Mouse (Mus musculus) stomach, embryonic 16.5 days (tissue): ENCODE measurements around the gene Pinlyp. TPM values are rescaled to one million over a fixed set of nuclear protein-coding genes. Genes with fewer than 3 reads are reported as not detected.

Experiments
- ATAC-seq: fragments of 200-750 bp; cut with Nextera tagmentation; 2 replicates; pipeline ENCODE4 v1.8.0; 2017; ENCODE audit warnings: moderate number of reproducible peaks, moderate TSS enrichment; ENCODE audit not compliant: insufficient read depth, low FRiP score
- H3K27ac ChIP-seq: fragments of 300-500 bp; sonication (generic); 2 replicates; pipeline ENCODE4 v1.5.1; 2014; ENCODE audit warnings: low read length
- H3K27me3 ChIP-seq: fragments of 300-500 bp; sonication (generic); 2 replicates; pipeline ENCODE4 v1.6.1; 2014; ENCODE audit warnings: low read length, control low read depth, mixed read lengths; ENCODE audit not compliant: control insufficient read depth, insufficient read depth
- H3K36me3 ChIP-seq: fragments of 300-500 bp; sonication (generic); 2 replicates; pipeline ENCODE4 v1.6.1; 2014; ENCODE audit warnings: low read length; ENCODE audit not compliant: control insufficient read depth, insufficient read depth
- H3K4me1 ChIP-seq: fragments of 300-500 bp; sonication (generic); 2 replicates; pipeline ENCODE4 v1.6.1; 2014; ENCODE audit warnings: low read length, control low read depth, mixed read lengths; ENCODE audit not compliant: control insufficient read depth, insufficient read depth
- H3K4me2 ChIP-seq: fragments of 300-500 bp; sonication (generic); 2 replicates; pipeline ENCODE4 v1.6.1; 2014; ENCODE audit warnings: low read depth, low read length, mixed read lengths
- H3K4me3 ChIP-seq: fragments of 300-500 bp; sonication (generic); replicated peaks from 2 replicates; pipeline ENCODE4 v1.5.1; 2014; ENCODE audit warnings: mild to moderate bottlenecking, low read length
- H3K9ac ChIP-seq: fragments of 300-500 bp; sonication (generic); 2 replicates; pipeline ENCODE4 v1.6.1; 2014; ENCODE audit warnings: low read length
- H3K9me3 ChIP-seq: fragments of 300-500 bp; sonication (generic); replicated peaks from 2 replicates; pipeline ENCODE4 v1.6.1; 2016; ENCODE audit warnings: low read length, control low read depth; ENCODE audit not compliant: control insufficient read depth
- WGBS: fragments of 180-500 bp; shearing (Covaris S2); extraction: QIAGEN DNeasy Blood & Tissue Kit; methylation state at CpG from one replicate; pipeline ENCODE4 v1.1.7; 2014; 5-methylcytosine and 5-hydroxymethylcytosine counted together
- polyA plus RNA-seq: library from polyadenylated mRNA; unstranded; fragments of >200 nt; fragmentation: Nextera tagmentation; extraction: Ambion mirVana; gene quantifications from 2 replicates; pipeline ENCODE4 v1.2.1, GENCODE M21; 2015

The Pinlyp gene
- polyA plus RNA-seq, 1 experiment from 2014 or later, result 16.4 TPM

DNA sequence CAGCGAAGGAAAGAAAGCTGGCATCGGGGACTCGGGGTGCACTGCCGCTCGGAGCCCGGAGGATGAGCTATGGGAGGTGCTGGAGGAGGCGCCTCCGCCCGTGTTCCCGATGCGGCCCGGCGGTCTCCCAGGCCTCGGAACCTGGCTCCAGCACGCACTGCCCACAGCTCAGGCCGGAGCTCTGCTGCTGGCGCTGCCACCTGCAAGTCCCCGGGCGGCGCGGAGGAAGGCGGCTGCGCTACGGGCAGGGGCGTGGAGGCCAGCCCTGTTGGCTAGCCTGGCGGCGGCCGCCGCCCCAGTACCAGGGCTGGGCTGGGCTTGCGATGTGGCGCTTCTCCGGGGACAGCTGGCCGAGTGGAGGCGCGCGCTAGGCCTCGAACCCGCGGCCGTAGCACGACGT lies 12.1 kb downstream of the Pinlyp start:
- H3K9me3 ChIP-seq, result no peaks in the 10 kb centered on the region
- peaks cover 11% of the 10 kb centered on the region; the same call in 1 of the 2 replicates for H3K36me3 ChIP-seq
- H3K9ac ChIP-seq, result no peak overlapping the region
- H3K27me3 ChIP-seq, result no peaks in the 10 kb centered on the region
- H3K4me1 ChIP-seq, result peaks cover 14% of the 10 kb centered on the region
- no peak overlapping the region for H3K4me3 ChIP-seq
- no peak overlapping the region for H3K27ac ChIP-seq
- ATAC-seq, result no peak
- WGBS, result 56% methylated on average over 39 of the region's 42 CpGs
- H3K4me2 ChIP-seq, result no peak overlapping the region

DNA sequence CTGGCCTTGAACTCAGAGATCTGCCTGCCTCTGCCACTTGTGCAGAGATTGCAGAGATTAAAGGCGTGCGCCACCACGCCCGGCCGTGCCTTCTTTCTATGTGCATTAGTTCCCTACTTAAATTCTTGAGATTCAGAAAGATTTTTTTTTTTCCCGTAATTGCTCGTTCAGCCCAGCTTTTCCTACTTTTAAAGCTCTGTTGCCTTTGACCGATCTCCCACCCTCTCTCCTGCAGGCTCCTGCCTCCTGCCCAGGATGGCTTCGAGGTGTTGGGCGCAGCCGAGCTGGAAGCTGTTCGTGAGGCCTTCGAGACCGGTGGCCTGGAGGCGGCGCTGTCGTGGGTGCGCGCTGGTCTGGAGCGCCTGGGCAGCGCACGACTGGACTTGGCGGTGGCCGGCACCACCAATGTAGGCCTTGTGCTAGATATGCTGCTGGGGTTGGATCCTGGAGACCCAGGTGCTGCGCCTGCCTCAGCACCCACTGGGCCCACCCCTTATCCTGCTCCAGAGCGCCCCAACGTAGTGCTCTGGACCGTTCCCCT lies 12.8 kb downstream of the Pinlyp start:
- 79% methylated on average over 28 of the region's 28 CpGs for WGBS
- peaks cover 14% of the 10 kb centered on the region for H3K4me1 ChIP-seq
- H3K36me3 ChIP-seq, result peaks cover 11% of the 10 kb centered on the region; the same call in 1 of the 2 replicates
- H3K4me3 ChIP-seq, result no peak overlapping the region
- H3K27ac ChIP-seq, result no peak overlapping the region
- H3K27me3 ChIP-seq, result no peaks in the 10 kb centered on the region
- no peak overlapping the region for H3K9ac ChIP-seq
- ATAC-seq, result no peak
- no peaks in the 10 kb centered on the region for H3K9me3 ChIP-seq
- no peak overlapping the region for H3K4me2 ChIP-seq

- peak overlapping the region; percentile 93 for H3K4me2 ChIP-seq
- H3K27ac ChIP-seq, result peak overlapping the region; percentile 94
- peak; percentile 63 for ATAC-seq
- H3K9ac ChIP-seq, result peak overlapping the region; percentile 91
- H3K4me3 ChIP-seq, result peak overlapping the region; percentile 74
- no peaks in the 10 kb centered on the region for H3K9me3 ChIP-seq
- no peaks in the 10 kb centered on the region for H3K27me3 ChIP-seq
- peaks cover 11% of the 10 kb centered on the region; the same call in 1 of the 2 replicates for H3K36me3 ChIP-seq
- WGBS, result under 1% methylated on average over 43 of the region's 43 CpGs
- H3K4me1 ChIP-seq, result peaks cover 14% of the 10 kb centered on the region
Measured at GRCm38 (mm10) chr7:24531211-24531971, 14.5 kb downstream of the Pinlyp start.

DNA sequence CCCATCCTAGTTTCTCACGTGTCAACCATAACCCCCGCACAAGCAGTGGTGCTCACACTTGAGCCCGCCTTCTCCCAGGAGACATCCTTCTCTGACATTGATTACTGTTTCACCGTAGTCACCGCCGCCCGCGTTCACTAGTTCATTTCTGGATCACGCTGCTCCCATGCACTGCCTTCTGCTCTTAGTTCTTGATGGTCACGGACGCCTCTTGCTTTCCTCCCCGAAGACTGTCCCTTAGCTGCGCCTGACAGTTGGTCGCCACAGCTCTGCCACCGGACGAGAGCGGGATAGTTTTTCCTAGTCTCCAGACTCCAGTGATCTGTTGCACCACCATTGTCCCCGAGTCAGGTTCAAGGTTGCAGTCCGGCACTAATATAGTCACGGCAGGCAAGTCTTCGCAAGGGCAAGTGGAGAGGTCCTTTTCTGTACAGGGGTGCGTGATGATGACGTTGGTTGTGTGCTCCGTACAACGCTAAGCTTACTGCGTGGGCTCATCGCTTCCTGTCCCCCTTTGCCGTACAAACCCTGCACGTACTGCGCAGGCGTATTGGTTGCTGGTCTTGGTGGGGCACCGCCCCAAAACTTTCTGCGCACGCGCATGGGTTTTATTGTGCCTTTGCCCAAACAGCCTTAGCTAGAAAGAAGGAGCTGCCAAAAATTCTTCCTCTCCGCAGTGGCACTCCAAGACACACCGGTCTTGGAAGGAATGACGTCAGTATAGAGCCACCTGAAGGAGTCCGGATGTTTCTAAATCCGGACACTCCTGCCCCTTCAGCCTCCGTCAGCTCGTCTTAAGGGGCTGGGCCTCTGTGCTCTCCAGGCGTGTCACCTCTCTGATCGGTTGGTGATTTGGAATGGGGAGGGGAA lies 15.6 kb downstream of the Pinlyp start, which contains the start of gene Irgq:
Irgq (plus strand) TSS at position 628 of the 870 bp plus-strand sequence.
- peaks cover 11% of the 10 kb centered on the region; the same call in 1 of the 2 replicates for H3K36me3 ChIP-seq
- peak within 1 kb of the TSS; percentile 74 for H3K4me3 ChIP-seq
- H3K9me3 ChIP-seq, result no peaks in the 10 kb centered on the region
- H3K9ac ChIP-seq, result peak within 1 kb of the TSS; percentile 91
- peak within 1 kb of the TSS; percentile 93 for H3K4me2 ChIP-seq
- peak; percentile 94 for ATAC-seq
- under 1% methylated on average over 44 of the region's 44 CpGs for WGBS
- H3K27me3 ChIP-seq, result no peaks in the 10 kb centered on the region
- H3K4me1 ChIP-seq, result peaks cover 14% of the 10 kb centered on the region
- peak within 1 kb of the TSS; percentile 94 for H3K27ac ChIP-seq

DNA sequence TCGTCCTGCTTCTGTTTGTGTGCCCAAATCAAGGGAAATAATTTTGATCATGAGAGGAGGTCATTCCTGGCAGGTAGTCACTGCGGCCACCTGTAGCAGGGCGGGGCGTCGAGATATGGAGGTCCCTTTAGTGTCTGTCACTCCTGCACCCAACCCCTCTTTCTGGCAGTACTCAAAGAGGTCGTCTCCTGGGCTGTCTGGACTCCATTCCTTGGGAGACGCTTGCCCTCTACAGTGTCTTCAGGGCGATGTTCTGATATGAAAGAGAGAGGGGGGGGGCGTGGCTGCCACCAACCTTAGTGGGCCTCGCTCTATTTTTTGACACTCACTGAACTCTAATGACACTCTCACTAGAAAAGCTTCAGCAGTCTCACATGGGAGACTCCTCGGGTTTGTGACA lies 16.3 kb downstream of the Pinlyp start:
- peaks cover 6% of the 10 kb centered on the region; the same call in 1 of the 2 replicates for H3K36me3 ChIP-seq
- 51% methylated on average over 11 of the region's 11 CpGs for WGBS
- H3K27ac ChIP-seq, result peak overlapping the region; percentile 94
- no peaks in the 10 kb centered on the region for H3K27me3 ChIP-seq
- H3K4me2 ChIP-seq, result peak overlapping the region; percentile 71
- H3K9me3 ChIP-seq, result no peaks in the 10 kb centered on the region
- H3K4me3 ChIP-seq, result peak overlapping the region; percentile 74
- peak overlapping the region; percentile 91 for H3K9ac ChIP-seq
- ATAC-seq, result no peak
- peaks cover 14% of the 10 kb centered on the region for H3K4me1 ChIP-seq

DNA sequence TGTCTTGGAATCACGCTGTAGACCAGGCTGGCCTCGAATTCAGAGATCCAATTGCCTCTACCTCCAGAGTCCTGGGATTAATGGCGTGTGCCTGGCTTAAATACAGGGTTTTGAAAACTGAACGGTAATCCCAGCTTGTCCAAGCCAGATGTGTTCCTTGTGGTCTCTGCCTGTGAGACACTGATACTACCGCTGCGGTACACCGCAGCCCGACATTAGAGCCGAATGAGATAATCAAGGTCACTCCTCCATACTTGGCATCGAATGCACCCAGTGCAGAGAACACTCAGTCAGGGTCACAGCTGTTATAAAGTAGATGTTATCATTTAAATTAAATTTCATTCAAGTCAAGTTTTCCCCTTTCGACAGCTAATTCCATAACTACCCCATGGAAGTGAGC lies 17.1 kb downstream of the Pinlyp start:
- WGBS, result 92% methylated on average over 11 of the region's 11 CpGs
- Histone ChIP-seq H3K27me3 (no peaks in the 10 kb centered on the region), H3K27ac (no peak overlapping the region), H3K36me3 (peaks cover 5% of the 10 kb centered on the region; the same call in 1 of the 2 replicates), H3K4me1 (peaks cover 14% of the 10 kb centered on the region), H3K9ac (no peak overlapping the region), H3K4me2 (no peak overlapping the region), H3K9me3 (no peaks in the 10 kb centered on the region), H3K4me3 (no peak overlapping the region)
- ATAC-seq, result no peak

- Histone ChIP-seq H3K9ac (no peak overlapping the region), H3K27ac (no peak overlapping the region), H3K4me3 (no peak overlapping the region), H3K27me3 (no peaks in the 10 kb centered on the region), H3K4me1 (peaks cover 5% of the 10 kb centered on the region; the same call in 1 of the 2 replicates), H3K4me2 (no peak overlapping the region), H3K9me3 (no peaks in the 10 kb centered on the region), H3K36me3 (no peaks in the 10 kb centered on the region)
- WGBS, result 88% methylated on average over 12 of the region's 12 CpGs
- no peak for ATAC-seq
Measured at GRCm38 (mm10) chr7:24525686-24526420, 20.1 kb downstream of the Pinlyp start.

DNA sequence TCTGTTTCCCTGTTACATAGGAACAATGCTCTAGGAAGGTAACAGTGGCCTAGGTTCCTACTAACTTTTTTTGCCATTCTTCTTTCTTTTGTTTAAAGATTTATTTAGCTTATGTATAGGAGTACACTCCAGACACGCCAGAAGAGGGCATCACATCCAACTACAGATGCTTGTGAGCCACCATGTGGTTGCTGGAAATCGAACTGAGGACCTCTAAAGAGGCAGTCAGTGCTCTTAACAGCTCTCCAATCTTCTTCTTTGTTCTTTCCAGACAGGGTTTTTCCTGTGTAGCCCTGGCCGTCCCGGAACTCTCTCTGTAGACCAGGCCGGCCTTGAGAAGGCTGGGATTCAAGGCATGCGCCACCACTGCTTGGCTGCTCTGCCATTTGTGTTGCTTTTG lies 20.9 kb downstream of the Pinlyp start:
- WGBS, result 82% methylated on average over 6 of the region's 6 CpGs
- H3K4me1 ChIP-seq, result peaks cover 5% of the 10 kb centered on the region; the same call in 1 of the 2 replicates
- H3K36me3 ChIP-seq, result no peaks in the 10 kb centered on the region
- H3K4me3 ChIP-seq, result no peak overlapping the region
- no peak overlapping the region for H3K27ac ChIP-seq
- no peak for ATAC-seq
- no peaks in the 10 kb centered on the region for H3K9me3 ChIP-seq
- no peaks in the 10 kb centered on the region for H3K27me3 ChIP-seq
- no peak overlapping the region for H3K9ac ChIP-seq
- no peak overlapping the region for H3K4me2 ChIP-seq
